Mouse (Mus musculus): Measurements from ENCODE around the gene Celsr3. TPM values are rescaled to one million over a fixed set of nuclear protein-coding genes. Genes with fewer than 3 reads are reported as not detected.
A peak's percentile ranks its signal among the peaks of the same experiment; 100 is the strongest.

Celsr3 gene
- polyA plus RNA-seq, 1 experiment from 2014 or later: 0.16 TPM

GRCm38 (mm10) chr9:108788713-108789112 is 37.4 kb upstream of the Celsr3 start:
- Histone ChIP-seq H3K27ac (replicated peaks) (no peak overlapping the region), H3K4me1 (replicated peaks) (peaks cover 89% of the 10 kb centered on the region), H3K9me3 (replicated peaks) (no peaks in the 10 kb centered on the region), H3K36me3 (replicated peaks) (peaks cover 30% of the 10 kb centered on the region), H3K4me3 (replicated peaks) (no peak overlapping the region), H3K4me2 (no peak overlapping the region), H3K27me3 (no peaks in the 10 kb centered on the region), H3K9ac (no peak overlapping the region; the same call in 1 of the 2 replicates)
- WGBS (ENCODE audit: insufficient replicate concordance): 76% methylated on average over 3 of the region's 3 CpGs
- ATAC-seq (ENCODE audit: insufficient read depth): no peak

GRCm38 (mm10) chr9:108792307-108792706 is 33.8 kb upstream of the Celsr3 start:
- WGBS (ENCODE audit: insufficient replicate concordance): 8% methylated on average over 1 of the region's 1 CpGs
- Histone ChIP-seq H3K4me3 (replicated peaks) (no peak overlapping the region), H3K9me3 (replicated peaks) (no peaks in the 10 kb centered on the region), H3K27me3 (no peaks in the 10 kb centered on the region), H3K36me3 (replicated peaks) (peaks cover 35% of the 10 kb centered on the region), H3K4me1 (replicated peaks) (peaks cover 97% of the 10 kb centered on the region), H3K27ac (replicated peaks) (peak overlapping the region; percentile 82), H3K4me2 (no peak overlapping the region), H3K9ac (0 out of 2 replicates have a peak overlapping the region, but pooled peaks have one; percentile 13)
- peak; percentile 10; the same call in 1 of the 2 replicates for ATAC-seq (ENCODE audit: insufficient read depth)

GRCm38 (mm10) chr9:108792730-108793129 is 33.4 kb upstream of the Celsr3 start:
- Histone ChIP-seq H3K27me3 (no peaks in the 10 kb centered on the region), H3K4me2 (no peak overlapping the region), H3K9ac (peak overlapping the region; percentile 11; the same call in 1 of the 2 replicates), H3K36me3 (replicated peaks) (peaks cover 36% of the 10 kb centered on the region), H3K4me3 (replicated peaks) (no peak overlapping the region), H3K27ac (replicated peaks) (0 out of 2 replicates have a peak overlapping the region, but pooled peaks have one; percentile 82), H3K4me1 (replicated peaks) (peaks cover 97% of the 10 kb centered on the region), H3K9me3 (replicated peaks) (no peaks in the 10 kb centered on the region)
- no peak for ATAC-seq (ENCODE audit: insufficient read depth)
- WGBS (ENCODE audit: insufficient replicate concordance): 30% methylated on average over 3 of the region's 3 CpGs

- no peaks in the 10 kb centered on the region for H3K27me3 ChIP-seq
- peak overlapping the region; percentile 56 for H3K4me3 ChIP-seq (replicated peaks)
- H3K27ac ChIP-seq (replicated peaks): peak overlapping the region; percentile 82
- H3K4me1 ChIP-seq (replicated peaks): peaks cover 74% of the 10 kb centered on the region
- H3K9me3 ChIP-seq (replicated peaks): no peaks in the 10 kb centered on the region
- H3K36me3 ChIP-seq (replicated peaks): peaks cover 48% of the 10 kb centered on the region
- ATAC-seq (ENCODE audit: insufficient read depth): peak; percentile 30; the same call in 1 of the 2 replicates
- H3K4me2 ChIP-seq: peak overlapping the region; percentile 82
- H3K9ac ChIP-seq: no peak overlapping the region
- 47% methylated on average over 2 of the region's 2 CpGs for WGBS (ENCODE audit: insufficient replicate concordance)
Measured at GRCm38 (mm10) chr9:108795281-108795680, 30.8 kb upstream of the Celsr3 start.

GRCm38 (mm10) chr9:108795762-108796161 is 30.4 kb upstream of the Celsr3 start:
- ATAC-seq (ENCODE audit: insufficient read depth): peak; percentile 93
- peaks cover 70% of the 10 kb centered on the region for H3K4me1 ChIP-seq (replicated peaks)
- peak overlapping the region; percentile 55 for H3K9ac ChIP-seq
- peak overlapping the region; percentile 82 for H3K4me2 ChIP-seq
- WGBS (ENCODE audit: insufficient replicate concordance): 34% methylated on average over 11 of the region's 11 CpGs
- H3K27ac ChIP-seq (replicated peaks): peak overlapping the region; percentile 82
- peaks cover 51% of the 10 kb centered on the region for H3K36me3 ChIP-seq (replicated peaks)
- H3K9me3 ChIP-seq (replicated peaks): no peaks in the 10 kb centered on the region
- no peaks in the 10 kb centered on the region for H3K27me3 ChIP-seq
- peak overlapping the region; percentile 56 for H3K4me3 ChIP-seq (replicated peaks)

- H3K4me1 ChIP-seq (replicated peaks): peaks cover 67% of the 10 kb centered on the region
- ATAC-seq (ENCODE audit: insufficient read depth): no peak
- peak overlapping the region; percentile 55 for H3K9ac ChIP-seq
- 82% methylated on average over 4 of the region's 4 CpGs for WGBS (ENCODE audit: insufficient replicate concordance)
- no peaks in the 10 kb centered on the region for H3K27me3 ChIP-seq
- no peaks in the 10 kb centered on the region for H3K9me3 ChIP-seq (replicated peaks)
- H3K4me3 ChIP-seq (replicated peaks): peak overlapping the region; percentile 56
- peaks cover 57% of the 10 kb centered on the region for H3K36me3 ChIP-seq (replicated peaks)
- H3K27ac ChIP-seq (replicated peaks): peak overlapping the region; percentile 82
- H3K4me2 ChIP-seq: peak overlapping the region; percentile 82
Measured at GRCm38 (mm10) chr9:108796351-108796981, 29.7 kb upstream of the Celsr3 start.

GRCm38 (mm10) chr9:108797477-108797876 is 28.6 kb upstream of the Celsr3 start:
- Histone ChIP-seq H3K4me2 (0 out of 2 replicates have a peak overlapping the region, but pooled peaks have one; percentile 82), H3K4me1 (replicated peaks) (peaks cover 64% of the 10 kb centered on the region), H3K9ac (no peak overlapping the region), H3K36me3 (replicated peaks) (peaks cover 68% of the 10 kb centered on the region), H3K27me3 (no peaks in the 10 kb centered on the region), H3K27ac (replicated peaks) (peak overlapping the region; percentile 82), H3K4me3 (replicated peaks) (peak overlapping the region; percentile 56; the same call in 1 of the 2 replicates), H3K9me3 (replicated peaks) (no peaks in the 10 kb centered on the region)
- no peak for ATAC-seq (ENCODE audit: insufficient read depth)
- WGBS (ENCODE audit: insufficient replicate concordance): 87% methylated on average over 7 of the region's 7 CpGs

DNA sequence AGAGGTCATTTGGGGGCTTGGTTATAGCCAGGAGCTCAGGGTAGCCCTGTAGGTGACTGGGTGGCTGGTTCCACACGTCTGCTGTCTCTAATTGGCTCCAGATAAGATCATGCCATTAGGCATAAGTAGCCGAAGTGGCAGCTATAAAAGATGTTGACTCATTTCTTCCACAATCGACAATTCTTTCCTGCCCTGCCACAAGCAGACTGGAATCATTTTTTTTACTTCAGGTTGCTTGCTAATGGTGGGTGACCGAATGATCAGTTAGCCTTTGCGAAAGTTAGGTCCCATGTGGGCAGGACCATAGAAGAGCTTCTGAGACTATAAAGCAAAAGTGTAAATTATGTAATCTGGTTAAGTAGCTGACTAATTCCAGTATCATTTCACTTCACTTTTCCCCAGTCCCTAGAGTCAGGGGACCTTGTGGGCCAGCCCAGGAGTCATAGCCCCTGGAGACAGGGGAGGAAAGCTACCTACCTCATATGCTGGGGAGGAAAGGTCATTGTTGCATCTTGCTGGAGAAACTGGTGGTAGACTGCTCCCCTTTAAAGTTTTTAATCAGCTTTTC is 27.5 kb upstream of the Celsr3 start:
- Histone ChIP-seq H3K36me3 (replicated peaks) (peaks cover 77% of the 10 kb centered on the region), H3K4me2 (no peak overlapping the region), H3K9ac (no peak overlapping the region), H3K27ac (replicated peaks) (no peak overlapping the region; the same call in 1 of the 2 replicates), H3K9me3 (replicated peaks) (no peaks in the 10 kb centered on the region), H3K4me3 (replicated peaks) (no peak overlapping the region), H3K4me1 (replicated peaks) (peaks cover 53% of the 10 kb centered on the region), H3K27me3 (no peaks in the 10 kb centered on the region)
- no peak for ATAC-seq (ENCODE audit: insufficient read depth)
- 75% methylated on average over 5 of the region's 5 CpGs for WGBS (ENCODE audit: insufficient replicate concordance)

- H3K4me1 ChIP-seq (replicated peaks): peaks cover 50% of the 10 kb centered on the region
- ATAC-seq (ENCODE audit: insufficient read depth): no peak
- H3K27me3 ChIP-seq: no peaks in the 10 kb centered on the region
- 82% methylated on average over 3 of the region's 3 CpGs for WGBS (ENCODE audit: insufficient replicate concordance)
- H3K4me3 ChIP-seq (replicated peaks): no peak overlapping the region
- H3K27ac ChIP-seq (replicated peaks): no peak overlapping the region
- no peaks in the 10 kb centered on the region for H3K9me3 ChIP-seq (replicated peaks)
- H3K4me2 ChIP-seq: no peak overlapping the region
- no peak overlapping the region for H3K9ac ChIP-seq
- H3K36me3 ChIP-seq (replicated peaks): peaks cover 81% of the 10 kb centered on the region
Measured at GRCm38 (mm10) chr9:108799564-108799963, 26.6 kb upstream of the Celsr3 start.

- Histone ChIP-seq H3K9ac (no peak overlapping the region), H3K27ac (replicated peaks) (peak overlapping the region; percentile 89), H3K9me3 (replicated peaks) (no peaks in the 10 kb centered on the region), H3K4me3 (replicated peaks) (no peak overlapping the region), H3K27me3 (no peaks in the 10 kb centered on the region; the same call in 1 of the 2 replicates), H3K4me2 (peak overlapping the region; percentile 40), H3K4me1 (replicated peaks) (peaks cover 73% of the 10 kb centered on the region), H3K36me3 (replicated peaks) (peaks cover 65% of the 10 kb centered on the region)
- 52% methylated on average over 8 of the region's 8 CpGs for WGBS (ENCODE audit: insufficient replicate concordance)
- ATAC-seq (ENCODE audit: insufficient read depth): peak; percentile 53
Measured at GRCm38 (mm10) chr9:108805768-108806167, 20.4 kb upstream of the Celsr3 start.

DNA sequence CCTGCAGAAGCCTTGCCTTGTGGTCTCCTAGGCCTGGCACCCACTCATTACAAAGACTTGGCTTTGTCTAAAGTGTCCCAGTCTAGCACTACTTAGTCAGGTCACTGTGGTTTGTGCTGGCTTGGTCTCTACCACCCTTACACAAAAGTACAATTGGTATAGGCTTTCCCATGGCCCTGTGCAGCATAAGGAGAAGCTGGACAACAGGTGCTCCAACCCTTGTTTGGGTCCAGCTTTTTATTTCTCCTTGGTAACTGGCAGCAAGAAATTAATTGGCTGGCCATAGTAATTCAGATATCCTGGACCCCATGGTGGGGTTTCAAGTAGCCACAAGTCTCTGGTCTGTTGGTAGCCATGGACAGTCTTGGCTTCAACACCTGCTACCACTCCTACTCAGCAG is 19.7 kb upstream of the Celsr3 start:
- peak overlapping the region; percentile 89 for H3K27ac ChIP-seq (replicated peaks)
- H3K4me2 ChIP-seq: 0 out of 2 replicates have a peak overlapping the region, but pooled peaks have one; percentile 40
- no peaks in the 10 kb centered on the region for H3K9me3 ChIP-seq (replicated peaks)
- no peaks in the 10 kb centered on the region; the same call in 1 of the 2 replicates for H3K27me3 ChIP-seq
- ATAC-seq (ENCODE audit: insufficient read depth): no peak
- H3K4me1 ChIP-seq (replicated peaks): peaks cover 70% of the 10 kb centered on the region
- peaks cover 61% of the 10 kb centered on the region for H3K36me3 ChIP-seq (replicated peaks)
- no peak overlapping the region for H3K4me3 ChIP-seq (replicated peaks)
- H3K9ac ChIP-seq: no peak overlapping the region

All from liver, embryonic 15.5 days (tissue).